Mouse (Mus musculus) kidney, embryonic 15.5 days (tissue): ENCODE measurements around the gene Foxk2. TPM values are rescaled to one million over a fixed set of nuclear protein-coding genes. Genes with fewer than 3 reads are reported as not detected.

Source experiments
- ATAC-seq: fragments of 200-750 bp; cut with Nextera tagmentation; replicated peaks from 2 replicates; pipeline ENCODE4 v1.8.0; 2017; ENCODE audit warnings: moderate TSS enrichment; ENCODE audit not compliant: low FRiP score
- H3K27ac ChIP-seq: fragments of 300-500 bp; sonication (generic); 2 replicates; pipeline ENCODE4 v1.5.1; 2015; ENCODE audit warnings: mild to moderate bottlenecking, inconsistent platforms
- H3K27me3 ChIP-seq: fragments of 300-500 bp; sonication (generic); 2 replicates; pipeline ENCODE4 v1.6.1; 2015; ENCODE audit warnings: inconsistent platforms
- H3K36me3 ChIP-seq: fragments of 300-500 bp; sonication (generic); 2 replicates; pipeline ENCODE4 v1.6.1; 2015; ENCODE audit warnings: inconsistent platforms
- H3K4me1 ChIP-seq: fragments of 300-500 bp; sonication (generic); 2 replicates; pipeline ENCODE4 v1.6.1; 2015; ENCODE audit warnings: inconsistent platforms
- H3K4me2 ChIP-seq: fragments of 300-500 bp; sonication (generic); 2 replicates; pipeline ENCODE4 v1.6.1; 2015; ENCODE audit warnings: moderate library complexity, mild to moderate bottlenecking, inconsistent platforms
- H3K4me3 ChIP-seq: fragments of 300-500 bp; sonication (generic); replicated peaks from 2 replicates; pipeline ENCODE4 v1.5.1; 2015; ENCODE audit warnings: mild to moderate bottlenecking, inconsistent platforms
- H3K9ac ChIP-seq: fragments of 300-500 bp; sonication (generic); 2 replicates; pipeline ENCODE4 v1.6.1; 2015; ENCODE audit warnings: mild to moderate bottlenecking, inconsistent platforms
- H3K9me3 ChIP-seq: fragments of 300-500 bp; sonication (generic); replicated peaks from 2 replicates; pipeline ENCODE4 v1.6.1; 2016; ENCODE audit warnings: inconsistent platforms
- WGBS: fragments of 180-500 bp; shearing (Covaris S2); methylation state at CpG from one replicate; pipeline ENCODE4 v1.1.7; 2015; ENCODE audit warnings: mixed read lengths; 5-methylcytosine and 5-hydroxymethylcytosine counted together
- polyA plus RNA-seq: library from polyadenylated mRNA; unstranded; fragments of >200 nt; fragmentation: Nextera tagmentation; extraction: Ambion mirVana; gene quantifications from 2 replicates; pipeline ENCODE4 v1.2.1, GENCODE M21; 2015

The Foxk2 gene
- 8.0 TPM in 2 replicates for polyA plus RNA-seq

DNA sequence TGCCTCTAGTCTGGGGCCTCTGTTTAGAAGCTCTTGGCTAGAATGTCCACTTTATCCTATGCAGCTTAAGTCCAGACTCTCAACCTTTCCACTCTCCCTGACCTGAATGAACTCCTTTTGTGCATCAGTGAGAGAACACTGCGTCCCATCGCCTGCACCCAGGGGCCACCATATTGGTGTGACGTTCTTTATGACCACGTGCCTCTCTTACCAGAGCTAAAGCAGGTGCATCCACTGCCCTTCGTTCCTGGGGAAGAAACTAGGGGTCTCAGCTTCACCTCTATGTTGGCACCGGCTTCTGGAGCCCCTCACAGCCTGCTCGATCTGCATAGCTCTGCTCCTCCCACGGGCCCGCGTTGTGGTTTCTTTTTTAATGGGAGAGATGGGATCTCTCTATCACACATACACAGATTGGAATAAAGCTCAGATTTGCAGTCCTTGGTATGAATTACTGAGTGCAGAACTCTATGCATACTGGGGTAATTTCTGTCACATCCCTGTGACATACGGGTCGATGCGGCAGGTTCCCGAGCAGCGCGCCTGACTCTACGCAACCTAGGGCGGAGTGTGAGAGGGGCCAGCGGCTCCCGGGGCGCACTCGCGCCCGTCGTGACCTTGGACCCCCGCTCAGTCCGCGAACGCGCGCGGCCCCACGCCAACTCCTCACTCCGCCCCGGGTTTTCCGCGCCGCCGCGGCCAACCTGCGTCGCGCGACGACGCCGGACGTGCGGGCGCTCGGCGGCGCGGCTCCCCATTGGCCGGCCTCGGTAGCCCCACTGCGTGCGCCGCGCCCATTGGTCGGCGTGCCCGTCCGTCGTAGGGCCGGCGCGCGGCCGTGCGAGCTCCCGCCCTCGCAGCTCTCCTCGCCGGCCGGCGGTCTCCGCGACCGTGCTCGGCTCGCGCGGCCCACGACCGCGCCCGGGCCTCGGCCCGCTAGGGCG lies at the start of gene Foxk2:
Foxk2 (plus strand) TSS at position 831 of the 941 bp plus-strand sequence.
- H3K9ac ChIP-seq: peak within 1 kb of the TSS; percentile 98
- H3K4me1 ChIP-seq: peaks cover 28% of the 10 kb centered on the region
- no peaks in the 10 kb centered on the region for H3K27me3 ChIP-seq
- ATAC-seq: peak; percentile 99
- under 1% methylated on average over 73 of the region's 91 CpGs for WGBS
- no peaks in the 10 kb centered on the region for H3K9me3 ChIP-seq
- peak within 1 kb of the TSS; percentile 79 for H3K4me2 ChIP-seq
- peak within 1 kb of the TSS; percentile 89 for H3K27ac ChIP-seq
- peak within 1 kb of the TSS; percentile 100 for H3K4me3 ChIP-seq
- H3K36me3 ChIP-seq: peaks cover 49% of the 10 kb centered on the region

DNA sequence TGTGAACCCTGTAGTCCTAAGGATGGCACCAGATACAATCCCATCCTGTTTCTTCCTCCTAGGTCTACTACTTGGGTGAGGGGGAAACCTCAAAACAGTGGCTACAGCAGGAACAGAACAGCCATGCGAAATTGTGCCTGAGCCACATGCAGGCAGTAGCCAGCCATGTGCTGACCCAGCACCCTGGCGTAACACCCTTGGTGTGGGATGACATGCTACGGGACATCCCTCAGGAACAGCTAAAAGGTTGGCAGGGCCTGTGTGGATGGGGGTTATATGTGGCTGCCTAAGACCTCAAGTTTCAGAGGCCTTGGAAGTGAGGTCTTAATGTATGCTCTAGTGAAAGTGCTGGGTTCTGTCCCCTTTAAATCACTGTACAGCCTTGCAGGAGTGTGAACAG lies 43.0 kb upstream of the Foxk2 start:
- peaks cover 79% of the 10 kb centered on the region for H3K36me3 ChIP-seq
- H3K4me2 ChIP-seq: no peak overlapping the region
- no peaks in the 10 kb centered on the region for H3K9me3 ChIP-seq
- H3K27me3 ChIP-seq: no peaks in the 10 kb centered on the region
- no peak overlapping the region for H3K27ac ChIP-seq
- no peak overlapping the region for H3K4me3 ChIP-seq
- no peaks in the 10 kb centered on the region for H3K4me1 ChIP-seq
- H3K9ac ChIP-seq: no peak overlapping the region
- 91% methylated on average over 3 of the region's 3 CpGs for WGBS
- ATAC-seq: no peak

DNA sequence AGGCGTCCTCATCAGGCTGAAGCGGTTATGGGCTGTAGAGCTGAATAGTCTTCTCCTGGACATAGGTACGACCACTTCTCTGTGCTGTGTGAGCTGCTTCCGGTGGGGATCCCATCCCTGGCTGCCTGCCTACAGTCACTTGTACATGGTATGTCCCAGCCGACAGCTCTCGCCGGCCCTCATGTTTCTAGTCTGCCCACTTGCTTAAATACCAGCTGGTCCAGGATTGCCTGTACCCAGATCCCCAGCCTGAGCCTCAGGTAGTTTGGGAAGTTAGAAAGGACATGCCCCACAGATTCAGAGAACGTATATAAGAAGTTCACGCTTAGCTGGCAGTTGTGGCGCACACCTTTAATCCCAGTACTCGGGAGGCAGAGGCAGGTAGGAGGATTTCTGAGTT lies 40.0 kb upstream of the Foxk2 start:
- 91% methylated on average over 11 of the region's 11 CpGs for WGBS
- Histone ChIP-seq H3K36me3 (peaks cover 90% of the 10 kb centered on the region), H3K9me3 (no peaks in the 10 kb centered on the region), H3K4me1 (no peaks in the 10 kb centered on the region), H3K4me2 (no peak overlapping the region), H3K27ac (no peak overlapping the region), H3K27me3 (no peaks in the 10 kb centered on the region), H3K4me3 (no peak overlapping the region), H3K9ac (no peak overlapping the region)
- ATAC-seq: no peak

DNA sequence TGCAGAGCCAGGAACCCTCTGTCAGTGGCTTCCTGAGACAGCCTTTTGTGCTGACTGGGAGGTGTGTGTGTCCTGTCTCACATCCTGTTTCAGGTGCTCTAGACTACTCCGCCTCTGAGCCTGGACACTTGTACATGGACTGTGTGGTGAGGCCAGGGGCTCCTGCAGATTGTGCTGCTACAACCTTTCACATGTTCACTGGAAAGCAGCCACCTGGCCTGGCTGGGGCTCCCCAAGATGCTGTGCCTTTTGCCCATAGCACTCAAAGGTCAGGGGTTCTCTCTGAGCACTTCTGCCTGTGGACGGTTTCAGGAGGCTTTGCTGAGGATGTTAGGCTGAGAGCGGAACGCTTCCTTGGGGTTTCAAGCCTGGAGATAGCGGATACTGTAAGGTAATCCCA lies 39.0 kb upstream of the Foxk2 start:
- WGBS: 87% methylated on average over 5 of the region's 5 CpGs
- H3K9ac ChIP-seq: no peak overlapping the region
- no peaks in the 10 kb centered on the region for H3K9me3 ChIP-seq
- peaks cover 97% of the 10 kb centered on the region for H3K36me3 ChIP-seq
- ATAC-seq: no peak
- no peaks in the 10 kb centered on the region for H3K4me1 ChIP-seq
- no peak overlapping the region for H3K27ac ChIP-seq
- H3K4me2 ChIP-seq: no peak overlapping the region
- H3K4me3 ChIP-seq: no peak overlapping the region
- no peaks in the 10 kb centered on the region for H3K27me3 ChIP-seq

DNA sequence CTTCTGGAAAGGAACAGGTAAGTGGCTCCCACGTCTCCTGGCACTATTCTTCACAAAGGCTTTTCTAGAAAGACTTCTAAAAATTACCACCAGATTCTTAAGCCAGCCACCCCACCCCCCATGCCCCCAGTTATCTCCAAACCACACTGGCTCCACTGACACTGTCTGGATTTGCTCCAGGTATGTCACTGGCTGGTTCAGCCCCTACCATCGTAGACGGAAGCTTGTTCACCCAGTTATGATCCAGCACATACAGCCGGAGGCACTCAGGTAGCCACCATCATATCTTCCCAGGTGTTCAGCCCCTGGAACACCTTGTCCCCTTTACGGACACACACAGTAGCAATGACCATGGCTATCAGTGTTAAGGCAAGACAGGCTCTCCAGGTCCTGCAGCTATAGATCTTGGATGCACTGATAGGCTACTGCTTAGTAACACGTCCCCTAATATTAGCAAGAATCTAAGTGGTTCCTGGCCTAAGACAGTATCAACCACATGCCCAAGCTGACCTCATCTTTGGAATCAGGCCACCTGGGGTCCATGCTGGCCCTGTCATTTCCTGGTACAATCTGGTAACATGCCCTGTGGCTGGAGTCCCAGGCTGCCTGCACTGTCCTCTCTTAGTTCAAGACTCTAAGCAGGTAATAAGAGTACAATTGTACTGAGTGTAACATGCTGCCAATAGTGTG lies 38.3 kb upstream of the Foxk2 start:
- 92% methylated on average over 6 of the region's 6 CpGs for WGBS
- peaks cover 98% of the 10 kb centered on the region for H3K36me3 ChIP-seq
- ATAC-seq: no peak

DNA sequence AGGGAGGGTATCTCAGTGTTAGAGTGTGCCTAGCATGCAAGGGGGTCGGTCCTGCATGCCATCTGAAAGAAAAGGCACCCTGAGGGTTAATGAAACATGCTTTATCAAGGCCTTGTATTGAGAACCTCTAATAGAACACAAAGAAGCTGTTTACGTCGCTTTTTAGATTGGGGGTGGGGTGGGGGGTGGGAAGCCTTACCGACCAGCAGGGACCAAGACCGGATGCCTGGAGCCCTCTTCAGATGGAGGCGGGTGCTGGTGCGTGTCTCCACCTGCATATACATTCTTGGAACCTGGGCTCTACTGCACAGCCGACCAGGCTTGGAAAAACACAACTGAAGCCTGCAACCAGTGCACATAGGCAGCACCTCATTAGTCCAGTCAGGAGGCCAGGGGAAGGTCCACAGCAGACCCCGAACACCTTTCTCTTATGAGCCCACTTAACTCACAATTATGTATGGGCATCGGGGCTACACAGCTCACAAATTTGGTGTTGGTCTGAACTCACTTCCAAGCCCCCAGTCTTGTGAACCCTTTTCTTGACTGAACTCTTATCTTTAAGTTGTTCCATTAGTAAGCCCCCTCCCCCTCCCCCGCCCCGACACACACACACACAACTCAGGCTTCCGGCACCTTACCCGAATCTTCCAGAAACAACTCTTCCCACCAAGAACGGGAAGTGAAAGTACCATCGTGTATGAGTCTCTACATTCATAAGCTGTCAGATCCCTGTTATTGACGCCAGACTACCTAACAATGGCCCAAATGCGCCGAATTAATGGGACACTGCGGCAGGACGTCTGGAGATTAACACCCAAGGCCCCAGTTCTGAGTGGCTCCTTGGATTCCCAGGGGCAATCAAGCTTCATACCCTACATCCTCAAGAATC lies 31.4 kb upstream of the Foxk2 start:
- 0 out of 2 replicates have a peak, but pooled peaks have one; percentile 7 for ATAC-seq
- no peaks in the 10 kb centered on the region for H3K9me3 ChIP-seq
- H3K4me3 ChIP-seq: peak overlapping the region; percentile 76
- 19% methylated on average over 21 of the region's 21 CpGs for WGBS
- peak overlapping the region; percentile 89 for H3K27ac ChIP-seq
- H3K4me2 ChIP-seq: peak overlapping the region; percentile 78
- peaks cover 21% of the 10 kb centered on the region for H3K4me1 ChIP-seq
- peak overlapping the region; percentile 70 for H3K9ac ChIP-seq
- H3K36me3 ChIP-seq: peaks cover 42% of the 10 kb centered on the region
- H3K27me3 ChIP-seq: no peaks in the 10 kb centered on the region

More for the DNA sequence above, 38.3 kb upstream of the Foxk2 start:
- Histone ChIP-seq H3K27me3 (no peaks in the 10 kb centered on the region), H3K4me2 (no peak overlapping the region), H3K4me1 (no peaks in the 10 kb centered on the region), H3K4me3 (no peak overlapping the region), H3K9ac (no peak overlapping the region), H3K9me3 (no peaks in the 10 kb centered on the region), H3K27ac (no peak overlapping the region)

DNA sequence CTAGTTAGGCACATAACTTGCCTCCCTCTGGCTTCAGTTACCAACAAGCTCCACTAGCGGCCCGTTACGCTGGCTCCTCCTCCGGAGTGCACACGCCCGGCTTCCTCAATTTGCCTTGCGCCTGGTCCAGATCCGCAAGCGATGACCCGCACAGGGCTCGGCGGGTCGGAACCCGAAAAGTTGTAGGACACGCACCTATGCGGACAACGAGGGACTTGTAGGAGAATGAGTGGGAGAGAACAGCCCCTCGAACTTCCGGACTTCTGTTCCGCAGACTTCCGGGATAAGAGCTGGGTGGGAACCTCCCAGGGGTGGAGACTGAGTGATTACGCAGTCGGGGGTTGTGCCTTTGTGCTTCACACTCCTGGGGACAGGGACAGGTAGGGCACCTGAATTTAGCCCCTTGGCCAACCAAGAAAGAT lies 30.8 kb upstream of the Foxk2 start, which contains the start of gene Cybc1:
Cybc1 (minus strand) TSS at position 305 of the 422 bp plus-strand sequence.
- H3K9ac ChIP-seq: peak within 1 kb of the TSS; percentile 70
- H3K4me1 ChIP-seq: peaks cover 21% of the 10 kb centered on the region
- H3K27ac ChIP-seq: peak within 1 kb of the TSS; percentile 89
- H3K9me3 ChIP-seq: no peaks in the 10 kb centered on the region
- under 1% methylated on average over 23 of the region's 23 CpGs for WGBS
- H3K36me3 ChIP-seq: peaks cover 36% of the 10 kb centered on the region
- H3K4me2 ChIP-seq: peak within 1 kb of the TSS; percentile 78
- peak within 1 kb of the TSS; percentile 76 for H3K4me3 ChIP-seq
- peak; percentile 93 for ATAC-seq
- H3K27me3 ChIP-seq: no peaks in the 10 kb centered on the region

DNA sequence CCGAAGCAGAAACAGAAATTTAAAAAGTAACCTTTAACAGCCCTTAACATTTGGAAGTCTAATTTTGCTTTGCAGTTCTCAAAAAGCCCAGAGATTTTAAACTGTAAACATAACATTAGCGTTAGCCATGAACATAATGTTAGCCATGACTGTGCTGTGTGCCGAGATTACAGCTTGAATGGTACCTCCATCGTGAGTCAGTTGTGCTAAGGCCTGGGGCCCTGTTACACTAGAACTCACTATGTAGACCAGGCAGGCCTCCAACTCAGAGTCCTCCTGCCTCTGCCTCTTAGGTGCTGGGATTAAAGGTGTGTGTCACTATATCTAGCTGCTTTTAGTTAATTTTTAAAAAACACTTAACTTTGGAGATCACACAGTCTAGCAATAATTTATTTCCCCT lies 28.6 kb upstream of the Foxk2 start:
- Histone ChIP-seq H3K9me3 (no peaks in the 10 kb centered on the region), H3K27ac (no peak overlapping the region), H3K4me3 (no peak overlapping the region), H3K4me2 (no peak overlapping the region), H3K27me3 (no peaks in the 10 kb centered on the region), H3K4me1 (peaks cover 27% of the 10 kb centered on the region), H3K36me3 (peaks cover 14% of the 10 kb centered on the region), H3K9ac (no peak overlapping the region)
- ATAC-seq: no peak
- 83% methylated on average over 4 of the region's 4 CpGs for WGBS

DNA sequence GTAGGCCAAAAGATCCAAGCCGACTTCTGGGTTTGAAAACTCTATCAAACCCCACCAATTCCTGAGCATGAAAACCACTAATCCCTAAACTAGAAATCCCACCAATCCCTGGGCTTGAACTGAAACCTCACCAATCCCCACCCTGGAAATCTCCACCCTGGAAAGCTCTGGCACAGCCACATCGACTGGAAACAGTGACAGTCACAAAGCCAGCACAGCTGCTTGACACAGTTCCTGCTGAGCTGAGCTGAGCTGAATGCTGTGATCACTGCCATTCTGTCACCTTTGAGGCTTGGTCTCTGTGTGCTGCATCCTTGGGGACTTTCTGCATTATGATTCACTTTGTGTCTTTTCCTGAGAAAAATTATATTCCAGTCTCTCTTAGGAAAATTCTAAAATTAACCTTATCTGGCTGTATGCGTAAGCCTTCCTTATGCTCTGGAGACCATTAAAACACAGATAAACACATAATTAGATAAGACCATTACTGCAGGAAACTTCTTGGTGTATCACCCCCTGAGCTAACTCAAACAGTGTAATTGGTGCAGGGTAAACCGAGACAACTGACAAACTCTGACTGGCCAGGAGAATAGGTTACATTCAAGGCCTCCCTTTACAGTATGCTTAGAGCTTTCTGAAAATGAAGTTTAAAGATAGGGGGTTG lies 28.0 kb upstream of the Foxk2 start:
- ATAC-seq: no peak
- Histone ChIP-seq H3K9me3 (no peaks in the 10 kb centered on the region), H3K4me3 (no peak overlapping the region), H3K36me3 (peaks cover 9% of the 10 kb centered on the region), H3K27me3 (no peaks in the 10 kb centered on the region), H3K27ac (no peak overlapping the region), H3K4me1 (peaks cover 29% of the 10 kb centered on the region), H3K9ac (no peak overlapping the region), H3K4me2 (no peak overlapping the region)
- WGBS: 63% methylated on average over 4 of the region's 4 CpGs

DNA sequence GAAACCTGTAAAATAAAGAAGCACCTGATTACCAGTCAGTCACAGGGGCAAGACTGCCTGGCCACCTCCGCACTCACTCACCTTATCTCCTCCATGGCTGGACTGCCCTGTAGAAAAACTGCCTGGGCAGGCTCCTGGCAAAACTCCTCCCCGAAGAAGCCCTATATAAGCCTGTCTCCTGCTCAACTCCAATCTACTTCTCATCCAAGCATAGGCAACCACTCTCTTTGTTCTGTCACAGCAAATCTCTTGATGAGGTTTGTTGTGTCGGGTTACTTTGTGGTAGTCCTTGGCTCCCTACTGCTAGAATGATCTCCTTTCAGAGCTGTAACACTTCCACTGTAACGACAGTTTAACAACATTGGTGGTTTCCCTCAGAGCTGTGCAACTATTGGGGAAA lies 27.1 kb upstream of the Foxk2 start:
- peaks cover 23% of the 10 kb centered on the region for H3K4me1 ChIP-seq
- H3K9me3 ChIP-seq: no peaks in the 10 kb centered on the region
- H3K9ac ChIP-seq: no peak overlapping the region
- H3K27me3 ChIP-seq: no peaks in the 10 kb centered on the region
- 37% methylated on average over 4 of the region's 4 CpGs for WGBS
- ATAC-seq: no peak
- no peaks in the 10 kb centered on the region for H3K36me3 ChIP-seq
- H3K27ac ChIP-seq: no peak overlapping the region
- no peak overlapping the region for H3K4me2 ChIP-seq
- no peak overlapping the region for H3K4me3 ChIP-seq
